ENCODE assay signal across 8 mouse cellular contexts in genomic region chr6:122819306-122820070, GRCm38 (mm10). TPM values are rescaled to one million over a fixed set of nuclear protein-coding genes. Genes with fewer than 3 reads are reported as not detected.
A peak's percentile ranks its signal among the peaks of the same experiment; 100 is the strongest.
DNase-seq lines count a peak whose midpoint lies in the region; ATAC-seq and TF ChIP-seq lines count a peak whose summit lies in the region.

Gene Foxj2 (plus strand): TSS chr6:122819914.

- DNase-seq in cerebellum, adult 11-12 months = peak; percentile 73
- DNase-seq in heart, postnatal 25 days (ENCODE audit: low spot score) = no peak
- DNase-seq in layer of hippocampus, adult 18-20 months (ENCODE audit: low spot score in 2 of 2) = peak; percentile 40 to 63
- peak; percentile 79 for DNase-seq in lung, embryonic 14.5 days
- peak; percentile 68 for DNase-seq in thymus, postnatal 0 days (ENCODE audit: low spot score)

- no peaks in the 10 kb centered on the region for H3K36me3 ChIP-seq in ES-Bruce4 (ENCODE audit: control insufficient read depth, insufficient read depth, low read length, poor library complexity, severe bottlenecking)
- H3K36me3 ChIP-seq in forebrain, embryonic 15.5 days = no peaks in the 10 kb centered on the region
- H3K36me3 ChIP-seq in lung, embryonic 14.5 days (ENCODE audit: insufficient read depth) = no peaks in the 10 kb centered on the region

- no peaks in the 10 kb centered on the region for H3K4me1 ChIP-seq in ES-Bruce4 (ENCODE audit: control insufficient read depth, insufficient read depth, low read length)
- H3K4me1 ChIP-seq in forebrain, embryonic 15.5 days = peaks cover 37% of the 10 kb centered on the region
- peaks cover 18% of the 10 kb centered on the region for H3K4me1 ChIP-seq in lung, embryonic 14.5 days (ENCODE audit: insufficient read depth)

- H3K4me2 ChIP-seq in forebrain, embryonic 15.5 days (replicated peaks) = peak within 1 kb of the TSS; percentile 72
- peak within 1 kb of the TSS; percentile 84 for H3K4me2 ChIP-seq in lung, embryonic 14.5 days

- intact Hi-C loops in heart, postnatal 25 days (cut with DNase I) = loop anchor here (1.0 to 10.0 kb wide), 2 partner anchors 8 to 485 kb away; no protein-coding TSS in a partner anchor

- TF ChIP-seq POLR2A in ES-Bruce4 (IDR thresholded peaks at IDR 0.05; ENCODE audit: insufficient read depth, low read length) = no peak

- no peak within 1 kb of the TSS for H3K27ac ChIP-seq in ES-Bruce4 (ENCODE audit: insufficient read depth, low read length)
- peak within 1 kb of the TSS; percentile 32; the same call in 1 of the 2 replicates for H3K27ac ChIP-seq in forebrain, embryonic 15.5 days (replicated peaks)
- peak within 1 kb of the TSS; percentile 70 for H3K27ac ChIP-seq in lung, embryonic 14.5 days (ENCODE audit: low read depth)

- ATAC-seq in forebrain, embryonic 15.5 days (replicated peaks) = peak; percentile 84
- ATAC-seq in lung, embryonic 14.5 days (ENCODE audit: insufficient read depth) = peak; percentile 89
- ATAC-seq in neutrophil, adult 5-6 weeks (ENCODE audit: extremely low read depth, insufficient number of reproducible peaks, low FRiP score, poor library complexity, severe bottlenecking) = peak; percentile 47

- H3K4me3 ChIP-seq in ES-Bruce4 (ENCODE audit: low read depth, low read length) = peak within 1 kb of the TSS; percentile 78
- peak within 1 kb of the TSS; percentile 87 for H3K4me3 ChIP-seq in forebrain, embryonic 15.5 days
- peak within 1 kb of the TSS; percentile 89 for H3K4me3 ChIP-seq in lung, embryonic 14.5 days (ENCODE audit: low read depth, low read length)

- peak within 1 kb of the TSS; percentile 85 for H3K9ac ChIP-seq in ES-Bruce4 (ENCODE audit: low read depth, poor library complexity, severe bottlenecking)
- H3K9ac ChIP-seq in forebrain, embryonic 15.5 days (replicated peaks) = peak within 1 kb of the TSS; percentile 93
- H3K9ac ChIP-seq in lung, embryonic 14.5 days = peak within 1 kb of the TSS; percentile 95

- no peak for TF ChIP-seq CTCF in ES-Bruce4 (IDR thresholded peaks at IDR 0.05; ENCODE audit: low read depth, low read length)
- no peak for TF ChIP-seq CTCF in lung, embryonic 14.5 days (IDR thresholded peaks at IDR 0.05; ENCODE audit: low read depth)

- 0 out of 2 replicates have a peak, but pooled peaks cover 1% of the 10 kb centered on the region for H3K27me3 ChIP-seq in ES-Bruce4 (ENCODE audit: control insufficient read depth, insufficient read depth, low read length, poor library complexity, severe bottlenecking)
- no peaks in the 10 kb centered on the region for H3K27me3 ChIP-seq in forebrain, embryonic 15.5 days
- H3K27me3 ChIP-seq in lung, embryonic 14.5 days (ENCODE audit: insufficient read depth, low read length) = no peaks in the 10 kb centered on the region

- no peaks in the 10 kb centered on the region for H3K9me3 ChIP-seq in ES-Bruce4 (replicated peaks; ENCODE audit: control insufficient read depth, insufficient read depth, low read length, poor library complexity, severe bottlenecking)
- no peaks in the 10 kb centered on the region for H3K9me3 ChIP-seq in forebrain, embryonic 15.5 days
- H3K9me3 ChIP-seq in lung, embryonic 14.5 days (ENCODE audit: low read depth, low read length) = no peaks in the 10 kb centered on the region

- WGBS in forebrain, embryonic 15.5 days = 2% methylated on average over 60 of the region's 61 CpGs
- 3% methylated on average over 32 of the region's 61 CpGs for WGBS in lung, embryonic 14.5 days

- TF ChIP-seq EP300 in ES-Bruce4 (IDR thresholded peaks at IDR 0.05; ENCODE audit: insufficient read depth, low read depth, low read length) = no peak

RNA-seq across cellular contexts. Expression of gene Foxj2, which starts in this region (rescaled TPM):
- 10.9 and 11.6 TPM in 2 replicates for polyA plus RNA-seq in ES-Bruce4 (2011; ENCODE audit: insufficient read depth, insufficient read length, low read depth, missing spikeins)
- 6.4 and 6.8 TPM in 2 replicates for polyA plus RNA-seq in forebrain, embryonic 15.5 days (2015; fragmentation: Nextera tagmentation; extraction: Ambion mirVana)
- 10 to 100 TPM; 31.8 to 37.0 TPM for total RNA-seq in heart, postnatal 25 days (2021)
- total RNA-seq in layer of hippocampus, adult 18-20 months (2021) = 10 to 100 TPM; 29.1 to 29.9 TPM
- 6.7 and 7.5 TPM in 2 replicates for polyA plus RNA-seq in lung, embryonic 14.5 days (2014; fragmentation: Nextera tagmentation; extraction: Ambion mirVana)
- total RNA-seq in neutrophil, adult 5-6 weeks (2017) = 32.8 and 38.8 TPM in 2 replicates
- 3.0 and 3.2 TPM in 2 replicates for polyA plus RNA-seq in thymus, postnatal 0 days (2015; fragmentation: Nextera tagmentation; extraction: Ambion mirVana)
